Mouse (Mus musculus) lung, embryonic 14.5 days (tissue): ENCODE measurements around the gene Draxin. TPM values are rescaled to one million over a fixed set of nuclear protein-coding genes. Genes with fewer than 3 reads are reported as not detected.

Experiments used
- ATAC-seq: fragments of 200-750 bp; cut with Nextera tagmentation; 2 replicates; pipeline ENCODE4 v1.8.0; 2017; ENCODE audit warnings: mild to moderate bottlenecking, moderate TSS enrichment, moderate library complexity; ENCODE audit not compliant: insufficient read depth
- DNase-seq: peaks from one replicate; pipeline ENCODE4 v3.0.0-alpha.2; 2015
- H3K27ac ChIP-seq: fragments of 300-500 bp; sonication (generic); 2 replicates; pipeline ENCODE4 v1.5.1; 2014; ENCODE audit warnings: low read depth, mild to moderate bottlenecking, moderate library complexity
- H3K27me3 ChIP-seq: fragments of 300-500 bp; sonication (generic); 2 replicates; pipeline ENCODE4 v1.6.1; 2014; ENCODE audit warnings: low read length, control low read depth; ENCODE audit not compliant: insufficient read depth
- H3K36me3 ChIP-seq: fragments of 300-500 bp; sonication (generic); 2 replicates; pipeline ENCODE4 v1.6.1; 2014; ENCODE audit warnings: control low read depth; ENCODE audit not compliant: insufficient read depth
- H3K4me1 ChIP-seq: fragments of 300-500 bp; sonication (generic); 2 replicates; pipeline ENCODE4 v1.6.1; 2014; ENCODE audit warnings: antibody characterized with exemption, control low read depth; ENCODE audit not compliant: insufficient read depth
- H3K4me2 ChIP-seq: fragments of 300-500 bp; sonication (generic); 2 replicates; pipeline ENCODE4 v1.6.1; 2014; ENCODE audit warnings: mild to moderate bottlenecking
- H3K4me3 ChIP-seq: fragments of 300-500 bp; sonication (generic); 2 replicates; pipeline ENCODE4 v1.5.1; 2014; ENCODE audit warnings: low read depth, low read length
- H3K9ac ChIP-seq: fragments of 300-500 bp; sonication (generic); 2 replicates; pipeline ENCODE4 v1.6.1; 2014
- H3K9me3 ChIP-seq: fragments of 300-500 bp; sonication (generic); 2 replicates; pipeline ENCODE4 v1.6.1; 2016; ENCODE audit warnings: low read depth, low read length, control low read depth
- CTCF ChIP-seq: IDR thresholded peaks from 2 replicates; pipeline ENCODE4 v1.5.1; 2016; ENCODE audit warnings: antibody characterized with exemption, low read depth
- WGBS: fragments of 180-500 bp; shearing (Covaris S2); extraction: QIAGEN DNeasy Blood & Tissue Kit; methylation state at CpG from one replicate; pipeline ENCODE4 v1.1.7; 2014; 5-methylcytosine and 5-hydroxymethylcytosine counted together
- polyA plus RNA-seq: library from polyadenylated mRNA; unstranded; fragments of >200 nt; fragmentation: Nextera tagmentation; extraction: Ambion mirVana; gene quantifications from 2 replicates; pipeline ENCODE4 v1.2.1, GENCODE M21; 2014

Gene Draxin
- polyA plus RNA-seq, 1 experiment from 2014 or later: not detected

GRCm38 (mm10) chr4:148140098-148141011, 9.9 kb upstream of the Draxin start:
- under 1% methylated on average over 65 of the region's 65 CpGs for WGBS
- Histone ChIP-seq H3K27me3 (0 out of 2 replicates have a peak, but pooled peaks cover 5% of the 10 kb centered on the region), H3K4me3 (peak overlapping the region; percentile 63), H3K9me3 (no peaks in the 10 kb centered on the region), H3K4me2 (peak overlapping the region; percentile 93), H3K9ac (peak overlapping the region; percentile 58), H3K4me1 (no peaks in the 10 kb centered on the region), H3K36me3 (peaks cover 5% of the 10 kb centered on the region; the same call in 1 of the 2 replicates), H3K27ac (peak overlapping the region; percentile 88)
- TF ChIP-seq CTCF: peak; percentile 69
- ATAC-seq (peak; percentile 93), DNase-seq (peak; percentile 93)

GRCm38 (mm10) chr4:148139767-148140097, 9.2 kb upstream of the Draxin start:
- Histone ChIP-seq H3K27ac (0 out of 2 replicates have a peak overlapping the region, but pooled peaks have one; percentile 88), H3K4me2 (peak overlapping the region; percentile 93), H3K4me1 (no peaks in the 10 kb centered on the region), H3K9ac (peak overlapping the region; percentile 58; the same call in 1 of the 2 replicates), H3K27me3 (0 out of 2 replicates have a peak, but pooled peaks cover 5% of the 10 kb centered on the region), H3K9me3 (no peaks in the 10 kb centered on the region), H3K36me3 (0 out of 2 replicates have a peak, but pooled peaks cover 3% of the 10 kb centered on the region), H3K4me3 (peak overlapping the region; percentile 63)
- ATAC-seq (0 out of 2 replicates have a peak, but pooled peaks have one; percentile 42), DNase-seq (no peak)
- TF ChIP-seq CTCF: no peak
- WGBS: under 1% methylated on average over 12 of the region's 12 CpGs

GRCm38 (mm10) chr4:148137503-148137902, 7.0 kb upstream of the Draxin start:
- Histone ChIP-seq H3K27ac (no peak overlapping the region), H3K36me3 (no peaks in the 10 kb centered on the region), H3K27me3 (0 out of 2 replicates have a peak, but pooled peaks cover 5% of the 10 kb centered on the region), H3K4me3 (no peak overlapping the region), H3K4me1 (no peaks in the 10 kb centered on the region), H3K4me2 (no peak overlapping the region), H3K9ac (no peak overlapping the region), H3K9me3 (no peaks in the 10 kb centered on the region)
- 66% methylated on average over 8 of the region's 8 CpGs for WGBS
- ATAC-seq: no peak
- no peak for DNase-seq
- no peak for TF ChIP-seq CTCF

GRCm38 (mm10) chr4:148134988-148135387, 4.5 kb upstream of the Draxin start:
- Histone ChIP-seq H3K9me3 (no peaks in the 10 kb centered on the region), H3K9ac (no peak overlapping the region), H3K4me2 (no peak overlapping the region), H3K4me1 (no peaks in the 10 kb centered on the region), H3K4me3 (no peak overlapping the region), H3K27ac (no peak overlapping the region), H3K36me3 (no peaks in the 10 kb centered on the region), H3K27me3 (peaks cover 21% of the 10 kb centered on the region)
- no peak for ATAC-seq
- WGBS: 63% methylated on average over 8 of the region's 8 CpGs
- no peak for TF ChIP-seq CTCF
- no peak for DNase-seq

- under 1% methylated on average over 21 of the region's 21 CpGs for WGBS
- Histone ChIP-seq H3K36me3 (no peaks in the 10 kb centered on the region), H3K4me3 (peak overlapping the region; percentile 66), H3K9me3 (no peaks in the 10 kb centered on the region), H3K4me2 (peak overlapping the region; percentile 93), H3K9ac (peak overlapping the region; percentile 73), H3K27ac (no peak overlapping the region), H3K27me3 (peaks cover 36% of the 10 kb centered on the region), H3K4me1 (no peaks in the 10 kb centered on the region)
- ATAC-seq: peak; percentile 73
- TF ChIP-seq CTCF: no peak
- DNase-seq: peak; percentile 37
Measured at GRCm38 (mm10) chr4:148131497-148132081, 1.1 kb upstream of the Draxin start.

- Histone ChIP-seq H3K27me3 (peaks cover 39% of the 10 kb centered on the region), H3K27ac (no peak within 1 kb of the TSS; the same call in 1 of the 2 replicates), H3K36me3 (no peaks in the 10 kb centered on the region), H3K4me3 (peak within 1 kb of the TSS; percentile 66), H3K4me2 (peak within 1 kb of the TSS; percentile 93), H3K9ac (peak within 1 kb of the TSS; percentile 73), H3K9me3 (no peaks in the 10 kb centered on the region), H3K4me1 (no peaks in the 10 kb centered on the region)
- TF ChIP-seq CTCF: no peak
- WGBS: 1% methylated on average over 18 of the region's 18 CpGs
- DNase-seq (peak; percentile 4), ATAC-seq (no peak)
Measured at GRCm38 (mm10) chr4:148130133-148130532, 365 bp downstream of the Draxin start, which contains the start of gene Mad2l2. Gene Mad2l2 (plus strand): TSS chr4:148130384.

- no peak overlapping the region for H3K27ac ChIP-seq
- no peak overlapping the region for H3K9ac ChIP-seq
- no peaks in the 10 kb centered on the region for H3K9me3 ChIP-seq
- peaks cover 39% of the 10 kb centered on the region for H3K27me3 ChIP-seq
- no peaks in the 10 kb centered on the region for H3K4me1 ChIP-seq
- H3K36me3 ChIP-seq: no peaks in the 10 kb centered on the region
- H3K4me2 ChIP-seq: no peak overlapping the region
- no peak overlapping the region for H3K4me3 ChIP-seq
- WGBS: 65% methylated on average over 2 of the region's 2 CpGs
- no peak for DNase-seq
- no peak for ATAC-seq
- TF ChIP-seq CTCF: no peak
Measured at GRCm38 (mm10) chr4:148128672-148129071, 1.8 kb downstream of the Draxin start.
